Mouse (Mus musculus): ENCODE measurements around the gene Ctrc.

GRCm38 (mm10) chr4:141833911-141834310, 12.2 kb downstream of the Ctrc start:
- no peak for TF ChIP-seq CTCF (IDR thresholded peaks at IDR 0.05; ENCODE audit: low read depth)
- no peak for TF ChIP-seq EP300 (IDR thresholded peaks at IDR 0.05; ENCODE audit: low read depth)
